Mouse (Mus musculus) small intestine, adult 2 months (tissue): ENCODE data around the gene Abca3.

Experiments
- CTCF ChIP-seq: fragments of 200-500 bp; IDR thresholded peaks from 2 replicates; pipeline ENCODE4 v1.5.1; 2012; ENCODE audit warnings: low read depth, mild to moderate bottlenecking, control low read depth, inconsistent platforms, low read length, moderate library complexity, mixed read lengths; ENCODE audit not compliant: insufficient replicate concordance, insufficient read length; ENCODE audit errors: extremely low read depth
- POLR2A ChIP-seq: fragments of 200-500 bp; IDR thresholded peaks from 2 replicates; pipeline ENCODE4 v1.6.1; 2012; ENCODE audit warnings: low read depth, mild to moderate bottlenecking, control low read depth, inconsistent platforms, low read length, moderate library complexity

- TF ChIP-seq POLR2A (no peak), CTCF (no peak)
Observed at GRCm38 (mm10) chr17:24425905-24426304, 74.2 kb downstream of the Abca3 start.
